Mouse (Mus musculus): ENCODE data around the gene Fam19a1.

Gene Fam19a1

GRCm38 (mm10) chr6:96258651-96259050 is 145.7 kb downstream of the Fam19a1 start:
- DNase-seq (ENCODE audit: low spot score in 2 of 2), result no peak

- no peak for DNase-seq (ENCODE audit: low spot score in 2 of 2)
Measured at GRCm38 (mm10) chr6:96266456-96266855, 153.5 kb downstream of the Fam19a1 start.

GRCm38 (mm10) chr6:96268788-96269187 is 155.8 kb downstream of the Fam19a1 start:
- no peak for DNase-seq (ENCODE audit: low spot score in 2 of 2)

GRCm38 (mm10) chr6:96270436-96270835 is 157.5 kb downstream of the Fam19a1 start:
- no peak for DNase-seq (ENCODE audit: low spot score in 2 of 2)

- no peak for DNase-seq (ENCODE audit: low spot score in 2 of 2)
Measured at GRCm38 (mm10) chr6:96283731-96284130, 170.8 kb downstream of the Fam19a1 start.

- DNase-seq (ENCODE audit: low spot score in 2 of 2), result no peak
Measured at GRCm38 (mm10) chr6:96284590-96284989, 171.6 kb downstream of the Fam19a1 start.

- DNase-seq (ENCODE audit: low spot score in 2 of 2), result no peak
Measured at GRCm38 (mm10) chr6:96286276-96286675, 173.3 kb downstream of the Fam19a1 start.

- no peak for DNase-seq (ENCODE audit: low spot score in 2 of 2)
Measured at GRCm38 (mm10) chr6:96287377-96287776, 174.4 kb downstream of the Fam19a1 start.

- DNase-seq (ENCODE audit: low spot score in 2 of 2), result no peak
Measured at GRCm38 (mm10) chr6:96289672-96290071, 176.7 kb downstream of the Fam19a1 start.

GRCm38 (mm10) chr6:96347491-96347890 is 234.5 kb downstream of the Fam19a1 start:
- DNase-seq (ENCODE audit: low spot score in 2 of 2), result no peak

GRCm38 (mm10) chr6:96349446-96350025 is 236.6 kb downstream of the Fam19a1 start:
- no peak for DNase-seq (ENCODE audit: low spot score in 2 of 2)

- no peak for DNase-seq (ENCODE audit: low spot score in 2 of 2)
Measured at GRCm38 (mm10) chr6:96369544-96369943, 256.6 kb downstream of the Fam19a1 start.

- no peak for DNase-seq (ENCODE audit: low spot score in 2 of 2)
Measured at GRCm38 (mm10) chr6:96372848-96373247, 259.9 kb downstream of the Fam19a1 start.

- DNase-seq (ENCODE audit: low spot score in 2 of 2), result no peak
Measured at GRCm38 (mm10) chr6:96373274-96373673, 260.3 kb downstream of the Fam19a1 start.

GRCm38 (mm10) chr6:96376773-96377172 is 263.8 kb downstream of the Fam19a1 start:
- DNase-seq (ENCODE audit: low spot score in 2 of 2), result no peak

GRCm38 (mm10) chr6:96379229-96379628 is 266.3 kb downstream of the Fam19a1 start:
- DNase-seq (ENCODE audit: low spot score in 2 of 2), result no peak

- DNase-seq (ENCODE audit: low spot score in 2 of 2), result no peak
Measured at GRCm38 (mm10) chr6:96384441-96384840, 271.5 kb downstream of the Fam19a1 start.

GRCm38 (mm10) chr6:96418866-96419265 is 305.9 kb downstream of the Fam19a1 start:
- DNase-seq (ENCODE audit: low spot score in 2 of 2), result no peak

- no peak for DNase-seq (ENCODE audit: low spot score in 2 of 2)
Measured at GRCm38 (mm10) chr6:96419704-96420382, 306.9 kb downstream of the Fam19a1 start.

GRCm38 (mm10) chr6:96420515-96420914 is 307.6 kb downstream of the Fam19a1 start:
- DNase-seq (ENCODE audit: low spot score in 2 of 2), result no peak

GRCm38 (mm10) chr6:96429390-96429789 is 316.4 kb downstream of the Fam19a1 start:
- DNase-seq (ENCODE audit: low spot score in 2 of 2), result no peak

GRCm38 (mm10) chr6:96432397-96432796 is 319.4 kb downstream of the Fam19a1 start:
- DNase-seq (ENCODE audit: low spot score in 2 of 2), result no peak

- DNase-seq (ENCODE audit: low spot score in 2 of 2), result no peak
Measured at GRCm38 (mm10) chr6:96433896-96434295, 320.9 kb downstream of the Fam19a1 start.

- DNase-seq (ENCODE audit: low spot score in 2 of 2), result no peak
Measured at GRCm38 (mm10) chr6:96435545-96435944, 322.6 kb downstream of the Fam19a1 start.
